Mouse (Mus musculus) ES-E14 (cell line): ENCODE measurements around the gene Ccn5.

Experiments
- CHD2 ChIP-seq: IDR thresholded peaks from 2 replicates; pipeline ENCODE4 v1.6.1; 2014; ENCODE audit warnings: mild to moderate bottlenecking, low read depth, low read length, inconsistent platforms
- HCFC1 ChIP-seq: IDR thresholded peaks from 2 replicates; pipeline ENCODE4 v1.6.1; 2012; ENCODE audit warnings: low read length, inconsistent platforms, borderline replicate concordance; ENCODE audit not compliant: insufficient read depth
- MAFK ChIP-seq: IDR thresholded peaks from 2 replicates; pipeline ENCODE4 v1.6.1; 2014; ENCODE audit warnings: mild to moderate bottlenecking, low read depth, low read length, inconsistent platforms; ENCODE audit not compliant: insufficient read depth
- ZC3H11A ChIP-seq: IDR thresholded peaks from 2 replicates; pipeline ENCODE4 v1.6.1; 2012; ENCODE audit warnings: low read depth, mild to moderate bottlenecking, inconsistent platforms, low read length, borderline replicate concordance
- ZNF384 ChIP-seq: IDR thresholded peaks from 2 replicates; pipeline ENCODE4 v1.6.1; 2012; ENCODE audit warnings: low read depth, low read length, inconsistent platforms

GRCm38 (mm10) chr2:163803838-163804237 lies 16.8 kb upstream of the Ccn5 start:
- TF ChIP-seq MAFK: no peak
- TF ChIP-seq HCFC1: no peak
- TF ChIP-seq ZNF384: no peak
- no peak for TF ChIP-seq CHD2
- TF ChIP-seq ZC3H11A: no peak
